Mouse (Mus musculus) lung, adult 2 months (tissue): ENCODE results near the gene Usp50. TPM values are rescaled to one million over a fixed set of nuclear protein-coding genes. Genes with fewer than 3 reads are reported as not detected.
A peak's percentile ranks its signal among the peaks of the same experiment; 100 is the strongest.

ENCODE experiments used
- DNase-seq: peaks from one replicate; pipeline ENCODE4 v3.0.0; 2022
- H3K4me1 ChIP-seq: fragments of 200-500 bp; 2 replicates; pipeline ENCODE4 v1.6.1; 2011; ENCODE audit warnings: low read length; ENCODE audit not compliant: control insufficient read depth, insufficient read depth
- H3K4me3 ChIP-seq: fragments of 200-500 bp; replicated peaks from 2 replicates; pipeline ENCODE3; 2011; ENCODE audit warnings: low read depth, mild to moderate bottlenecking, control low read depth, low read length; ENCODE audit errors: extremely low read depth
- CTCF ChIP-seq: fragments of 200-500 bp; IDR thresholded peaks from 2 replicates; pipeline ENCODE4 v1.5.1; 2011; ENCODE audit warnings: mild to moderate bottlenecking, low read length, control low read depth; ENCODE audit not compliant: insufficient read depth
- POLR2A ChIP-seq: fragments of 200-500 bp; IDR thresholded peaks from 2 replicates; pipeline ENCODE4 v1.6.1; 2011; ENCODE audit warnings: low read depth, mild to moderate bottlenecking, control low read depth, low read length, borderline replicate concordance; ENCODE audit errors: extremely low read depth
- WGBS: fragments of 180-500 bp; shearing (Covaris S2); methylation state at CpG from one replicate; pipeline ENCODE4 v1.1.7; 2018; 5-methylcytosine and 5-hydroxymethylcytosine counted together
- polyA plus RNA-seq: library from polyadenylated mRNA; depleted of rRNA; stranded (reverse); fragments of >200 nt; gene quantifications from 2 replicates; pipeline ENCODE4 v1.2.3, GENCODE M21; 2012; rRNA removed

Usp50 gene
- polyA plus RNA-seq: 0.49 and 0.84 TPM in 2 replicates

- 66% methylated on average over 4 of the region's 4 CpGs for WGBS
- DNase-seq: no peak
- TF ChIP-seq POLR2A: no peak
- TF ChIP-seq CTCF: no peak
- H3K4me3 ChIP-seq: no peak within 1 kb of the TSS
- H3K4me1 ChIP-seq: no peaks in the 10 kb centered on the region
These were observed at the start of gene Usp50 for GRCm38 (mm10) chr2:126783370-126783769. Gene Usp50 (minus strand): TSS chr2:126783470.

- 76% methylated on average over 2 of the region's 2 CpGs for WGBS
- no peaks in the 10 kb centered on the region for H3K4me1 ChIP-seq
These were observed 34.1 kb upstream of the Usp50 start for GRCm38 (mm10) chr2:126817414-126817813.

GRCm38 (mm10) chr2:126816644-126817347 is 33.5 kb upstream of the Usp50 start:
- 91% methylated on average over 4 of the region's 4 CpGs for WGBS
- Histone ChIP-seq H3K4me3 (no peak overlapping the region), H3K4me1 (no peaks in the 10 kb centered on the region)
- DNase-seq: no peak
- no peak for TF ChIP-seq CTCF
- no peak for TF ChIP-seq POLR2A

More at GRCm38 (mm10) chr2:126817414-126817813, 34.1 kb upstream of the Usp50 start:
- DNase-seq: no peak
- TF ChIP-seq CTCF: no peak
- TF ChIP-seq POLR2A: no peak
- no peak overlapping the region for H3K4me3 ChIP-seq

GRCm38 (mm10) chr2:126815822-126816221 is 32.6 kb upstream of the Usp50 start:
- 24% methylated on average over 1 of the region's 1 CpGs for WGBS
- no peak overlapping the region for H3K4me3 ChIP-seq
- TF ChIP-seq CTCF (no peak), POLR2A (no peak)
- H3K4me1 ChIP-seq: no peaks in the 10 kb centered on the region
- DNase-seq: no peak

- TF ChIP-seq CTCF: no peak
- Histone ChIP-seq H3K4me1 (no peaks in the 10 kb centered on the region), H3K4me3 (no peak overlapping the region)
- WGBS: 93% methylated on average over 3 of the region's 3 CpGs
- DNase-seq: no peak
These were observed 18.7 kb upstream of the Usp50 start for GRCm38 (mm10) chr2:126801980-126802379.

GRCm38 (mm10) chr2:126798455-126798854 is 15.2 kb upstream of the Usp50 start:
- no peak for DNase-seq
- no peak overlapping the region for H3K4me3 ChIP-seq
- TF ChIP-seq POLR2A (no peak), CTCF (no peak)
- WGBS: 72% methylated on average over 5 of the region's 5 CpGs
- no peaks in the 10 kb centered on the region for H3K4me1 ChIP-seq

- WGBS: 84% methylated on average over 3 of the region's 3 CpGs
- no peak for TF ChIP-seq CTCF
- TF ChIP-seq POLR2A: no peak
- Histone ChIP-seq H3K4me3 (no peak overlapping the region), H3K4me1 (no peaks in the 10 kb centered on the region)
- DNase-seq: no peak
These were observed 12.4 kb upstream of the Usp50 start for GRCm38 (mm10) chr2:126795708-126796107.

- DNase-seq: no peak
- H3K4me3 ChIP-seq: no peak overlapping the region
- H3K4me1 ChIP-seq: no peaks in the 10 kb centered on the region
- WGBS: 67% methylated on average over 5 of the region's 5 CpGs
- TF ChIP-seq POLR2A: no peak
These were observed 9.3 kb upstream of the Usp50 start for GRCm38 (mm10) chr2:126792611-126793010.

GRCm38 (mm10) chr2:126787721-126788342 is 4.6 kb upstream of the Usp50 start:
- no peak for DNase-seq
- 31% methylated on average over 9 of the region's 9 CpGs for WGBS
- TF ChIP-seq CTCF (no peak), POLR2A (no peak)

GRCm38 (mm10) chr2:126782433-126782832 is 837 bp downstream of the Usp50 start:
- WGBS: 62% methylated on average over 3 of the region's 3 CpGs
- peak; percentile 28 for DNase-seq
- H3K4me3 ChIP-seq: no peak overlapping the region

More at GRCm38 (mm10) chr2:126787721-126788342, 4.6 kb upstream of the Usp50 start:
- Histone ChIP-seq H3K4me1 (no peaks in the 10 kb centered on the region), H3K4me3 (no peak overlapping the region)

More at GRCm38 (mm10) chr2:126782433-126782832, 837 bp downstream of the Usp50 start:
- TF ChIP-seq POLR2A (no peak), CTCF (peak; percentile 36; the same call in 1 of the 2 replicates)
- H3K4me1 ChIP-seq: no peaks in the 10 kb centered on the region
